Mouse (Mus musculus) kidney, postnatal 10 days (tissue): ENCODE data around the gene Pla2g2e.
"Not testable (repeated sequence)": the region's sequence is repeated elsewhere in the genome, so short reads cannot be mapped to it uniquely, and the experiment has no call there.

Experiments
- DNase-seq: peaks from one replicate; pipeline ENCODE4 v3.0.0; 2021; ENCODE audit warnings: mixed read lengths

The Pla2g2e gene

GRCm38 (mm10) chr4:138877731-138878130 is at the start of gene Pla2g2e:
Gene Pla2g2e (plus strand): TSS chr4:138877942.
- DNase-seq, result no peak

- DNase-seq, result no peak
Observed at GRCm38 (mm10) chr4:138839806-138840205, 37.9 kb upstream of the Pla2g2e start.

DNA sequence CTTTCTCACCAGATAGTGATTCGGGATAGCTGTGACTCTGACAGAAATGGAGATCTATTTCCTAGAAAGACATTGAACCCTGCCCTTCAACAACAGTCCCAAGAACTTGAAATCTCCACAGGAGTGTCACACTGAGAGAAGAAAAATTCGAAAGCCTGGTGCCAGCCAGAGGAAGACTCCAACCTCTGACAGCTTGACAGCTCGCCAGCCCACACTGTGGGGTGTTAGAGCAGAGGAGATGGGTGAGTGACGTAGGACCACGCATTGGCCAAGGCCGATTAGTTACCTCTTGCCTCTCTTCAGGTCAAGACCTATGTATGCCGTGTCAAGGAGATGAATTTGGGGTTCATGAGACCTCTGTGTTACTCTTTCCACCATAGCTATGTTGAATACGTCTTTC is 37.0 kb upstream of the Pla2g2e start:
- no peak for DNase-seq

- no peak for DNase-seq
Observed at GRCm38 (mm10) chr4:138841386-138841785, 36.4 kb upstream of the Pla2g2e start.

- peak; percentile 82 for DNase-seq
Observed at GRCm38 (mm10) chr4:138851463-138851862, 26.3 kb upstream of the Pla2g2e start.

DNA sequence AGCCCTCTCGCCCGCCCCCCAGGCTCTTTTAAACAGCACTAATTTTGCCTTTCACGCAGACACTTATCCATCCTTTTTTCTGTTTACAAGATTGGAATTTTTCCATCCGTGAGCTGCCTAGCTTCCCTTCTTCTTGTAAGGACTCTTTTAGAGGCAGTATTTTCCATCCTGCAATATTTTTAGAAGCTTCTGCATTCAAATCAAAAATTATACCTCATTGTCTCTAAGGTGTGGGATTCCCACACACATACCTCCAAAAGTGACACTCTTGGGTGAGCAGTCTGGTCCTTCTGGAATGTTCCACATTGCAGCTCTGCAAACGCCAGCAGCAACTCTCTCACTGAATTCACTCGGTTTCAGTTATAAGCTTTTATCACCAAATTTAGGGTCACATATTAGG is 24.8 kb upstream of the Pla2g2e start:
- no peak for DNase-seq

- no peak for DNase-seq
Observed at GRCm38 (mm10) chr4:138855092-138855632, 22.6 kb upstream of the Pla2g2e start.

GRCm38 (mm10) chr4:138856491-138856890 is 21.3 kb upstream of the Pla2g2e start:
- peak; percentile 86 for DNase-seq

- no peak for DNase-seq
Observed at GRCm38 (mm10) chr4:138857576-138857975, 20.2 kb upstream of the Pla2g2e start.

- DNase-seq, result no peak
Observed at GRCm38 (mm10) chr4:138858446-138858845, 19.3 kb upstream of the Pla2g2e start.

- peak; percentile 65 for DNase-seq
Observed at GRCm38 (mm10) chr4:138859245-138859644, 18.5 kb upstream of the Pla2g2e start.

GRCm38 (mm10) chr4:138859728-138860127 is 18.0 kb upstream of the Pla2g2e start:
- peak; percentile 88 for DNase-seq

DNA sequence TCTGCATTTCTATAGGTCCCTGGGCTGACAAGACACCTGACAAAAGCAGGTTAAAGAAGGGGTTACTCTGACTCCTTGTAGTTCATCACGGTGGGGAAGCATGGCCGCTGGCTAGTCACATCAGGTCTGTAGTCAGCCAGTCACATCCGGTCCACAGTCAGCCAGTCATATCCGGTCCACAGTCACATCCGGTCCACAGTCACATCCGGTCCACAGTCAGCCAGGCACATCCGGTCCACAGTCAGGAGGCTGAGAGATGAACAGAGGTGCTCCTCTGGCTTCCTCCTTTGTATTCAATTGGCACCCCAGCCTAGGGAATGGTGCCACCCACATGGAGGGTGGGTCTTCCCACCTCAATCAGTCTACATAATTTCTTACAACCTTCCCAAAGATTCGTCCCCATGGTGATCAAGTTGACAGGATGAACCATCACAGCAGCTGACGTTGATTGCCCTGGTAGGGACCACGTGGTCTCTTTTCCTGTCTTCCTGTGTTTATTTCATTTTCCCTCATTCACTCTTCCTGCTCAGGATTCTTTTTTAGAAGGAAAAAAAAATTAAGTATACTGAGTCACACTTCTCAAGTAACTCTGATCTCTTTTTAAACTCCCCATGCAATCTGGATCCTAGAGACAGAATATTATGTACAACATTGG is 14.3 kb upstream of the Pla2g2e start, which contains the start of gene Pla2g5:
Gene Pla2g5, minus strand, starts transcription at position 139 of the 655 bp plus-strand sequence.
- DNase-seq, result peak; percentile 49

- DNase-seq, result no peak
Observed at GRCm38 (mm10) chr4:138865092-138865491, 12.7 kb upstream of the Pla2g2e start.

GRCm38 (mm10) chr4:138865991-138866390 is 11.8 kb upstream of the Pla2g2e start:
- DNase-seq, result no peak

DNA sequence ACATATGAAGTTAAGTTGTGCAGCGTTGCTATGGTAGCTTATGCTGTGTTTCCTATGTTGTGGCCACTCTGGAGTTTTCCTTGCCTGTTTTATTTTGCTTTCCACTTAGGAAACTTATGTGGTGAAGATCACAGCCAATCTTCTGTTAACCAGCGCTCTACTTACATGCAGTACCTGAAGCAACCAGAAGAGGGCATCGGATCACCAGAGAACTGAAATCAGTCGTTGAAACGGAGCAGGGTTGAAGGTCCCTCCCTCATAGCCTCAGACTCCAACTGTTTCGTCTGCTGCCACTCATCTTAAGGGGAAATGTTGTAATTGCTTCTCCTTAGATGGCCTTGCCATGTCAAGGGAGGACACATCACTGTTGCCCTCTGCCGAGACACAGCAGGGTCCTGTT is 11.3 kb upstream of the Pla2g2e start:
- DNase-seq, result peak; percentile 87

DNA sequence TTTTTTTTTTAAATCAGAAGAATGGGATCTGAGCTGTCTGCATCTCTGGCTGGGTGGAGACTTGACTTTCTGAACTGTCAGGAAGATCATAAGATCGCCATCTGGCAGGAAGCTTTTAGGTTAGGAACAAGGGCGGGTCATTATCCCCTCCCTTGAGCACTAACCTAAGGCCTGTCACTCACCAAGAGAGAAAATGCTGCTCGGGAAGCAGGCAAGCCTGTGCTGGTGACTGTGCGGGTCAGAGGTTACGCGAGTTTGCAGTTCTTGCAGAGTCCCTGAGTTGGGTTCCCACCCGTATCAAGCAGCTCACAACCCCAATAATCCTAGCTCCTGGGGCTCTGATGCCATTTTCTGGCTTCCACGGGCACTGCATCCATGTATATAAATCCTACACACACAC is 9.1 kb upstream of the Pla2g2e start:
- DNase-seq, result no peak

GRCm38 (mm10) chr4:138873864-138874263 is 3.9 kb upstream of the Pla2g2e start, which contains the start of gene Gm13030:
Gene Gm13030 (minus strand): TSS chr4:138873964.
- DNase-seq, result no peak

GRCm38 (mm10) chr4:138875275-138875674 is 2.5 kb upstream of the Pla2g2e start:
- not testable (repeated sequence) for DNase-seq

GRCm38 (mm10) chr4:138875986-138876385 is 1.8 kb upstream of the Pla2g2e start:
- peak; percentile 64 for DNase-seq

- no peak for DNase-seq
Observed at GRCm38 (mm10) chr4:138878783-138879182, 1.0 kb downstream of the Pla2g2e start.

DNA sequence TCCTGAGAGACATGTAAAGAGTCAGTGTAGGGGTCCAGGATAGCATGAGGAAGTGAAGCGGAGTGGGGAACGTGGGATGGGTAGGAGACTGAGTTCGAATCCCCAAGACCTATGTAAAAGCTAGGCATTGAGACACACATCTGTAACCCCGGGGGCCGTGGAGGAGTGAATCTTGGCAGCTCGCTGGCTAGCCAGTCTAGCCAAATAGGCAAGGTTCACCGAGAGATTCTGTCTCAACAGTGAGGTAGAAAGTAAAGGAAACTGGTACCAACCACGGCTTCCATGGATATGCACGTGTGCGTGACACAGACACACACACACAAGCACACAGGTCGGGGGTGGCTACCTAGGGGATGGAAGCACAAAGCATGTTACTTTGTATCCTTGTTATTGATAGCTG is 2.1 kb downstream of the Pla2g2e start:
- DNase-seq, result no peak

DNA sequence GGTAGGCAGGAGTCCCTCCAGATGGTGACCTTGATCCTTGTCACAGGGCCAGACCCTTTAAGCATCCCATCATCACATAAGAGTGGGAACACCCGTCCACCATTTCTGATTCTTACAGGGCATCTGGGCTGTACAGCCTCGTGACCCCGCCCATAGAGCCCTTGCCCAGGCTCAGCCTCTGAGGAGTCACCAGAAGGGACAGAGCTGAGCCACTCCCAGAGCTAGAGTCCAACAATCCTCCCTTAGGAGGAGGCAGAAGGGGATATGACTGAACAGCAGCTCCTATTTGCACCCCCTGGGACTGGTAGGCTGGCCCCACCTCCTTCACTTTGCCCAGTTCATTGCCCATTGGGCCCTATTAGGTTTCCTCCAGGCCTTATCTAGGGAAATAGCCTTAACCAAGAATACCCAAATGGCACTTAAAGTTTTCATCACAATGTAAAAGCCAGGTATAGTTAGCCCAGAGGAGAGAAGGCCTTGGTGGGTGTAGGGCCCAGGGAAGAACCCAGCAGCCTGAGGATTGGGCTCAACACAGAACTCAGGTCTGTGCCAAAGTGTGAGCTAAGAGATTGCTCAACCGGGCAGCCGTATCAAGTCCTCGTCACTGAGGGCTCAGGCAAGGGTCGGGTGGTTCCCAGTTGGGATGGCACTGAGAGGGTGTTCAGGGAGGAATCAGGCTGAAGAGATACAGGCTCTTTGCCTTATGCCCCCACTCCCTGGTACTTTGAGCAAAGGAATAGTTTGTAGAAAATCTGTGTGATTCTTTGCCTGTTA is 3.3 kb downstream of the Pla2g2e start:
- no peak for DNase-seq

DNA sequence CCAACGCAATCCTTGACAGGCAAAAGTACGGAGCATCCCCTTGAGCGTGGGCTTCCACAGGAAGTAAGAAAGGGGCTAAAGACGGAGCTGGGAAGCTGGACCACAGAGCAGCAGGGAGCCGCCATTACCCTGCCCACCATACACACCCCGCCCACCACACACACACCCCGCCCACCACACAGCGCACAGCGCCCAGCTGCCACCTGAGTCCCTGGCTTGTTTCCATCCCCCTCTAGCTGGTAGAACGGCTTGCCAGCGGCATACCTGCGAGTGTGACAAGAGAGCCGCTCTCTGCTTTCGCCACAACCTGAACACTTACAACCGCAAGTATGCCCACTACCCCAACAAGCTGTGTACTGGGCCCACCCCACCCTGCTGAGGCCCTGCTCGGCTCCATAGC is 4.4 kb downstream of the Pla2g2e start:
- no peak for DNase-seq
